In the genomic region with DNA sequence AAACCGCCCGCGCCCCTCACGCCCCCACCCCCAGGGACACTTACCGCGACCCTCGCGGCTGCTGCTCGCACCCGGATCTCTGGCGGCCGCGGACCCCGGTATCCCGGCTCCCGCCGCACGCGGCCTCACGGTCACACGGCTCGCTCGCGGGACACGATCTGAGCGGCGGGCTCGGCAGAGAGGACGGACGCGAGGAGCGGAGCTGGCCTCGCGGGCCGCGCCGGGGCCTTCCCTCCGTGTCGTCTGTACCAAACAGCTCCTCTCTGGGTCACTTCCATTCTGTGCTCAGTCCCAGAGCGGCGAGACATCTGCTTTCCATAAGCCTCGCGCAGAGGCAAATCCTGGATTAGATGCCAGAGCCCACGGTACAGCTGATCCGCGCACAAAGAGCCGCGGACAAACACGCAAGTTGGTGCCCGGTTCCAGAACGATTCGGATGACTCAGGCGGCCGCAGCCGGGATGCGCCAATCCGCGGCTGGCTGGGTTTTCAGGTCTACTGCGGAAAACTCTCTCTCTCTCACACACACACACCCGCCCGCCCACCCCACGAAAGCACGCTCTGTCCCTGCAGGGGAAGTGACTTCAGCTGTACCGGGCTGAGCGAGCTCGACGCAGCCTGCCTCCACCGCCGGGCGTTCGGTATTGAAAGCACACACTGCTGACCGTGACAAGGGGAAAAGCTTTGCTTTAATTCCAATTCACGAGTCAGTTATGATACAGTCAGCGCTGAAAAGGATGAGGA, we compare ENCODE assay signal across 8 mouse cellular contexts. TPM values are rescaled to one million over a fixed set of nuclear protein-coding genes. Genes with fewer than 3 reads are reported as not detected.
DNase-seq lines count a peak whose midpoint lies in the region; ATAC-seq lines count a peak whose summit lies in the region.

No protein-coding gene starts in this region.

- peak overlapping the region; percentile 61 for H3K9ac ChIP-seq in intestine, embryonic 15.5 days

- peak overlapping the region; percentile 100 for H3K4me2 ChIP-seq in intestine, embryonic 15.5 days (replicated peaks)

- H3K27ac ChIP-seq in intestine, embryonic 15.5 days: peak overlapping the region; percentile 79

- H3K27me3 ChIP-seq in intestine, embryonic 15.5 days (replicated peaks): no peaks in the 10 kb centered on the region

- no peaks in the 10 kb centered on the region; the same call in 1 of the 2 replicates for H3K36me3 ChIP-seq in intestine, embryonic 15.5 days

- DNase-seq in adrenal gland, adult 18-20 months (ENCODE audit: low spot score in 2 of 2): peak; percentile 68 to 73
- peak; percentile 69 for DNase-seq in embryo, embryonic 9.5 days (ENCODE audit: extremely low spot score)
- peak; percentile 60 to 62 for DNase-seq in gastrocnemius, postnatal 36 days
- DNase-seq in left cerebral cortex, postnatal 25 days (ENCODE audit: low spot score in 2 of 2): peak; percentile 86 to 91
- peak; percentile 81 to 85 for DNase-seq in right cerebral cortex, postnatal 36 days (ENCODE audit: low spot score in 2 of 2)
- DNase-seq in c-Kit-positive CD71-positive TER-119-positive erythroid progenitor cells, embryonic 14.5 days (ENCODE audit: low spot score): no peak

- H3K9me3 ChIP-seq in intestine, embryonic 15.5 days: no peaks in the 10 kb centered on the region

- peak overlapping the region; percentile 56 for H3K4me3 ChIP-seq in intestine, embryonic 15.5 days (replicated peaks)

- 1% methylated on average over 73 of the region's 74 CpGs for WGBS in intestine, embryonic 15.5 days

- ATAC-seq in intestine, embryonic 15.5 days: peak; percentile 34
- peak; percentile 35; the same call in 1 of the 2 replicates for ATAC-seq in megakaryocyte-erythroid progenitor cell, adult 5-6 weeks (replicated peaks; ENCODE audit: low FRiP score, low TSS enrichment, poor library complexity, severe bottlenecking)

- intact Hi-C loops in gastrocnemius, postnatal 36 days (cut with DNase I): no loop called here
- intact Hi-C loops in left cerebral cortex, postnatal 25 days (cut with DNase I): loop anchor here (1.0 to 5.0 kb wide), 4 partner anchors 13 to 82 kb away; no protein-coding TSS in a partner anchor

- peaks cover 20% of the 10 kb centered on the region for H3K4me1 ChIP-seq in intestine, embryonic 15.5 days (replicated peaks)

RNA-seq across cellular contexts. Expression of a gene that starts 47.2 kb away (rescaled TPM):
- total RNA-seq in adrenal gland, adult 18-20 months (2021): 10 to 100 TPM; 29.2 to 88.9 TPM
- total RNA-seq in gastrocnemius, postnatal 36 days (2021): 1 to 10 TPM; 2.7 to 3.3 TPM
- 50.1 and 57.2 TPM in 2 replicates for polyA plus RNA-seq in intestine, embryonic 15.5 days (2015; fragmentation: Nextera tagmentation; extraction: Ambion mirVana)
- total RNA-seq in left cerebral cortex, postnatal 25 days (2021): 100 to 1,000 TPM; 239 to 257 TPM
- 9.3 and 12.1 TPM in 2 replicates for total RNA-seq in megakaryocyte-erythroid progenitor cell, adult 5-6 weeks (2014; fragmentation: Nextera tagmentation)
- total RNA-seq in megakaryocyte-erythroid progenitor cell, adult 5-6 weeks (2017): 4.9 and 6.1 TPM in 2 replicates
